ENCODE assay signal across 13 mouse cellular contexts in genomic region chr2:44474653-44475052, GRCm38 (mm10).
DNase-seq lines count a peak whose midpoint lies in the region; ATAC-seq and TF ChIP-seq lines count a peak whose summit lies in the region.
"Had no signal": no experiment of that assay in that cellular context is flagged by ENCODE, and none has a peak within 500 bp of the region (broad histone marks: within the 10 kb centered on the region; RNA-seq: fewer than 3 reads in every experiment).

No protein-coding gene starts in this region.

- ATAC-seq in kidney, embryonic 14.5 days (ENCODE audit: low FRiP score, low TSS enrichment), result no peak
- peak; percentile 77 for ATAC-seq in forebrain, embryonic 14.5 days
- ATAC-seq in midbrain, embryonic 16.5 days, result 0 out of 2 replicates have a peak, but pooled peaks have one; percentile 45

- WGBS in kidney, embryonic 14.5 days, result 8% methylated on average over 3 of the region's 3 CpGs
- 0% methylated on average over 3 of the region's 3 CpGs for WGBS in forebrain, embryonic 14.5 days
- 1% methylated on average over 3 of the region's 3 CpGs for WGBS in midbrain, embryonic 16.5 days
- 16% methylated on average over 3 of the region's 3 CpGs for WGBS in kidney, adult 2 months

- H3K4me2 ChIP-seq in kidney, embryonic 14.5 days (replicated peaks; ENCODE audit: low read depth, low read length), result no peak overlapping the region
- H3K4me2 ChIP-seq in forebrain, embryonic 14.5 days (ENCODE audit: low read length), result no peak overlapping the region
- no peak overlapping the region for H3K4me2 ChIP-seq in midbrain, embryonic 16.5 days (ENCODE audit: low read length)

- H3K36me3 ChIP-seq in kidney, embryonic 14.5 days (ENCODE audit: control insufficient read depth, insufficient read depth, low read length), result no peaks in the 10 kb centered on the region
- no peaks in the 10 kb centered on the region for H3K36me3 ChIP-seq in forebrain, embryonic 14.5 days (ENCODE audit: control insufficient read depth, insufficient read depth, low read length)
- no peaks in the 10 kb centered on the region for H3K36me3 ChIP-seq in midbrain, embryonic 16.5 days (ENCODE audit: control insufficient read depth, insufficient read depth, low read length)
- H3K36me3 ChIP-seq in kidney, adult 2 months (ENCODE audit: control insufficient read depth, insufficient read depth, low read length), result no peaks in the 10 kb centered on the region

- DNase-seq in kidney, postnatal 4 days, result peak; percentile 26 to 36
- DNase-seq in MN1 (ENCODE audit: low spot score), result peak; percentile 67
- peak; percentile 77 for DNase-seq in forebrain, embryonic 14.5 days (ENCODE audit: low spot score)
- DNase-seq in spleen, adult 18-20 months, result no peak
- DNase-seq in heart, adult 9 months (ENCODE audit: low spot score in 2 of 2), result no peak
- no peak for DNase-seq in kidney, adult 2 months
- DNase-seq: gastrocnemius, adult 2 months; heart, postnatal 10 days; kidney, postnatal 25 days; lung, adult 2 months; thymus, adult 2 months had no signal

- H3K9ac ChIP-seq in kidney, embryonic 14.5 days (ENCODE audit: low read depth, low read length), result no peak overlapping the region
- H3K9ac ChIP-seq in forebrain, embryonic 14.5 days (ENCODE audit: low read length), result no peak overlapping the region
- no peak overlapping the region for H3K9ac ChIP-seq in midbrain, embryonic 16.5 days (ENCODE audit: low read depth, low read length)

- TF ChIP-seq CTCF in kidney, adult 2 months (conservative IDR thresholded peaks at IDR 0.05; ENCODE audit: insufficient read depth, insufficient read length, low read depth, low read length), result no peak

- TF ChIP-seq POLR2A in kidney, adult 2 months (IDR thresholded peaks at IDR 0.05; ENCODE audit: low read depth, low read length), result no peak

- no peak overlapping the region for H3K4me3 ChIP-seq in kidney, embryonic 14.5 days (ENCODE audit: low read length)
- H3K4me3 ChIP-seq in forebrain, embryonic 14.5 days (ENCODE audit: low read depth, low read length), result no peak overlapping the region
- no peak overlapping the region for H3K4me3 ChIP-seq in midbrain, embryonic 16.5 days (ENCODE audit: low read depth, low read length)
- H3K4me3 ChIP-seq in kidney, adult 2 months (ENCODE audit: insufficient read depth, low read depth, low read length), result no peak overlapping the region
- H3K4me3 ChIP-seq: gastrocnemius, adult 2 months had no signal

- no peaks in the 10 kb centered on the region for H3K4me1 ChIP-seq in kidney, embryonic 14.5 days (ENCODE audit: control insufficient read depth, insufficient read depth, low read length)
- H3K4me1 ChIP-seq in forebrain, embryonic 14.5 days (ENCODE audit: control insufficient read depth, insufficient read depth, low read length), result no peaks in the 10 kb centered on the region
- no peaks in the 10 kb centered on the region for H3K4me1 ChIP-seq in midbrain, embryonic 16.5 days (ENCODE audit: control insufficient read depth, insufficient read depth, low read length)
- no peaks in the 10 kb centered on the region for H3K4me1 ChIP-seq in kidney, adult 2 months (ENCODE audit: control insufficient read depth, insufficient read depth, low read length)

- no peak overlapping the region for H3K27ac ChIP-seq in kidney, embryonic 14.5 days (ENCODE audit: low read depth, low read length)
- H3K27ac ChIP-seq in forebrain, embryonic 14.5 days (ENCODE audit: low read depth, low read length), result no peak overlapping the region
- no peak overlapping the region for H3K27ac ChIP-seq in midbrain, embryonic 16.5 days (ENCODE audit: low read length)
- H3K27ac ChIP-seq in kidney, adult 2 months (ENCODE audit: insufficient read depth, low read depth, low read length), result no peak overlapping the region
- H3K27ac ChIP-seq: gastrocnemius, adult 2 months had no signal

- no peaks in the 10 kb centered on the region for H3K27me3 ChIP-seq in kidney, embryonic 14.5 days (ENCODE audit: control insufficient read depth, insufficient read depth, low read length)
- H3K27me3 ChIP-seq in forebrain, embryonic 14.5 days (replicated peaks; ENCODE audit: control insufficient read depth, insufficient read depth, low read length), result no peaks in the 10 kb centered on the region
- H3K27me3 ChIP-seq in midbrain, embryonic 16.5 days (ENCODE audit: control insufficient read depth, insufficient read depth, low read depth, low read length), result no peaks in the 10 kb centered on the region
- no peaks in the 10 kb centered on the region for H3K27me3 ChIP-seq in kidney, adult 2 months (replicated peaks; ENCODE audit: control insufficient read depth, insufficient read depth, low read length)

- no peaks in the 10 kb centered on the region for H3K9me3 ChIP-seq in kidney, embryonic 14.5 days (ENCODE audit: control insufficient read depth, low read length)
- no peaks in the 10 kb centered on the region for H3K9me3 ChIP-seq in forebrain, embryonic 14.5 days (replicated peaks; ENCODE audit: control insufficient read depth, low read length)
- no peaks in the 10 kb centered on the region for H3K9me3 ChIP-seq in midbrain, embryonic 16.5 days (replicated peaks; ENCODE audit: control insufficient read depth, low read length, poor library complexity, severe bottlenecking)

Comparison
In these comparisons a context has a peak if more than half of its experiments do, and no peak if none do; other contexts are left out.
1. DNase-seq: peak in kidney, postnatal 4 days (2 of 2), MN1 (single experiment) and forebrain, embryonic 14.5 days (single experiment); none in spleen, adult 18-20 months (0 of 2), heart, adult 9 months (0 of 2) and kidney, adult 2 months (single experiment).